Mouse (Mus musculus) kidney, postnatal 0 days (tissue): Measurements from ENCODE around the gene Olfr1008. TPM values are rescaled to one million over a fixed set of nuclear protein-coding genes. Genes with fewer than 3 reads are reported as not detected.

Source experiments
- ATAC-seq: fragments of 200-750 bp; cut with Nextera tagmentation; replicated peaks from 2 replicates; pipeline ENCODE4 v1.8.0; 2017; ENCODE audit warnings: low read depth, moderate number of reproducible peaks, moderate TSS enrichment, moderate library complexity; ENCODE audit not compliant: low FRiP score
- DNase-seq: peaks from one replicate; pipeline ENCODE4 v3.0.0-alpha.2; 2016; ENCODE audit warnings: low spot score
- H3K27ac ChIP-seq: fragments of 300-500 bp; sonication (generic); 2 replicates; pipeline ENCODE4 v1.5.1; 2014; ENCODE audit warnings: mild to moderate bottlenecking
- H3K27me3 ChIP-seq: fragments of 300-500 bp; sonication (generic); 2 replicates; pipeline ENCODE4 v1.6.1; 2014; ENCODE audit warnings: low read length, mixed read lengths; ENCODE audit not compliant: insufficient read depth
- H3K36me3 ChIP-seq: fragments of 300-500 bp; sonication (generic); 2 replicates; pipeline ENCODE4 v1.6.1; 2014; ENCODE audit warnings: low read length, mixed read lengths; ENCODE audit not compliant: insufficient read depth
- H3K4me1 ChIP-seq: fragments of 300-500 bp; sonication (generic); replicated peaks from 2 replicates; pipeline ENCODE4 v1.6.1; 2014; ENCODE audit warnings: antibody characterized with exemption, low read length, mixed read lengths; ENCODE audit not compliant: insufficient read depth
- H3K4me2 ChIP-seq: fragments of 300-500 bp; sonication (generic); 2 replicates; pipeline ENCODE4 v1.6.1; 2014; ENCODE audit warnings: mild to moderate bottlenecking, low read length, moderate library complexity, mixed read lengths
- H3K4me3 ChIP-seq: fragments of 300-500 bp; sonication (generic); replicated peaks from 2 replicates; pipeline ENCODE4 v1.5.1; 2014; ENCODE audit warnings: low read depth, low read length
- H3K9ac ChIP-seq: fragments of 300-500 bp; sonication (generic); 2 replicates; pipeline ENCODE4 v1.6.1; 2014; ENCODE audit warnings: low read depth, low read length
- H3K9me3 ChIP-seq: fragments of 300-500 bp; sonication (generic); replicated peaks from 2 replicates; pipeline ENCODE4 v1.6.1; 2016; ENCODE audit warnings: low read length, inconsistent platforms, mixed read lengths
- CTCF ChIP-seq: IDR thresholded peaks from 2 replicates; pipeline ENCODE4 v1.5.1; 2016; ENCODE audit warnings: antibody characterized with exemption, low read depth, mild to moderate bottlenecking, moderate library complexity
- WGBS: fragments of 180-500 bp; shearing (Covaris S2); extraction: QIAGEN DNeasy Blood & Tissue Kit; methylation state at CpG from one replicate; pipeline ENCODE4 v1.1.7; 2014; 5-methylcytosine and 5-hydroxymethylcytosine counted together
- polyA plus RNA-seq: library from polyadenylated mRNA; unstranded; fragments of >200 nt; fragmentation: Nextera tagmentation; extraction: Ambion mirVana; gene quantifications from 2 replicates; pipeline ENCODE4 v1.2.1, GENCODE M21; 2015

Gene Olfr1008
- polyA plus RNA-seq, 1 experiment from 2014 or later = not detected

GRCm38 (mm10) chr2:85725793-85726192 is 36.6 kb downstream of the Olfr1008 start:
- H3K4me1 ChIP-seq = no peaks in the 10 kb centered on the region
- no peaks in the 10 kb centered on the region for H3K36me3 ChIP-seq
- ATAC-seq = no peak
- no peak overlapping the region for H3K9ac ChIP-seq
- 15% methylated on average over 3 of the region's 3 CpGs for WGBS
- peak; percentile 69 for DNase-seq
- H3K9me3 ChIP-seq = no peaks in the 10 kb centered on the region
- no peak overlapping the region for H3K4me2 ChIP-seq
- no peak overlapping the region for H3K27ac ChIP-seq
- H3K27me3 ChIP-seq = no peaks in the 10 kb centered on the region
- TF ChIP-seq CTCF = peak; percentile 85
- H3K4me3 ChIP-seq = no peak overlapping the region

Other genes starting within 250 kb of the Olfr1008 start
- not detected in 2 replicates for gene Olfr995, start 245.8 kb upstream of the Olfr1008 start, polyA plus RNA-seq
- not detected in 2 replicates for gene 4833423E24Rik, start 170.4 kb upstream of the Olfr1008 start, polyA plus RNA-seq
- not detected in 2 replicates for gene Olfr996, start 110.2 kb upstream of the Olfr1008 start, polyA plus RNA-seq
- gene Olfr998, start 100.5 kb upstream of the Olfr1008 start, polyA plus RNA-seq = not detected in 2 replicates
- not detected in 2 replicates for gene Olfr1000, start 77.5 kb upstream of the Olfr1008 start, polyA plus RNA-seq
- gene Olfr1002, start 38.7 kb upstream of the Olfr1008 start, polyA plus RNA-seq = not detected in 2 replicates
- gene Olfr154, start 25.0 kb upstream of the Olfr1008 start, polyA plus RNA-seq = not detected in 2 replicates
- not detected in 2 replicates for gene Olfr1006, start 10.7 kb upstream of the Olfr1008 start, polyA plus RNA-seq
- gene Olfr1009, start 26.0 kb downstream of the Olfr1008 start, polyA plus RNA-seq = not detected in 2 replicates
- gene Olfr1012, start 73.3 kb downstream of the Olfr1008 start, polyA plus RNA-seq = not detected in 2 replicates
- gene Olfr1013, start 77.7 kb downstream of the Olfr1008 start, polyA plus RNA-seq = not detected in 2 replicates
- gene Olfr1014, start 83.3 kb downstream of the Olfr1008 start, polyA plus RNA-seq = not detected in 2 replicates
- not detected in 2 replicates for gene Olfr1015, start 92.6 kb downstream of the Olfr1008 start, polyA plus RNA-seq
- gene Olfr1016, start 113.1 kb downstream of the Olfr1008 start, polyA plus RNA-seq = not detected in 2 replicates
- not detected in 2 replicates for gene Olfr1018, start 129.0 kb downstream of the Olfr1008 start, polyA plus RNA-seq
- not detected in 2 replicates for gene Olfr1019, start 156.1 kb downstream of the Olfr1008 start, polyA plus RNA-seq
- gene Olfr1020, start 157.6 kb downstream of the Olfr1008 start, polyA plus RNA-seq = not detected in 2 replicates
- not detected in 2 replicates for gene Olfr1022, start 179.2 kb downstream of the Olfr1008 start, polyA plus RNA-seq
- gene Olfr1023, start 196.2 kb downstream of the Olfr1008 start, polyA plus RNA-seq = not detected in 2 replicates
- not detected in 2 replicates for gene Olfr1024, start 215.6 kb downstream of the Olfr1008 start, polyA plus RNA-seq
- not detected in 2 replicates for gene Olfr1025-ps1, start 225.8 kb downstream of the Olfr1008 start, polyA plus RNA-seq
- not detected in 2 replicates for gene Olfr1026, start 232.1 kb downstream of the Olfr1008 start, polyA plus RNA-seq